Mouse (Mus musculus) E14TG2a.4 (cell line): ENCODE measurements around the gene Stil.

Experiments
- CTCF ChIP-seq: conservative IDR thresholded peaks from 2 replicates; pipeline ENCODE4 v1.5.1; 2014; ENCODE audit warnings: low read length
- NANOG ChIP-seq: IDR thresholded peaks from 2 replicates; pipeline ENCODE4 v1.6.1; 2014; ENCODE audit warnings: borderline replicate concordance, low read length, mixed read lengths

DNA sequence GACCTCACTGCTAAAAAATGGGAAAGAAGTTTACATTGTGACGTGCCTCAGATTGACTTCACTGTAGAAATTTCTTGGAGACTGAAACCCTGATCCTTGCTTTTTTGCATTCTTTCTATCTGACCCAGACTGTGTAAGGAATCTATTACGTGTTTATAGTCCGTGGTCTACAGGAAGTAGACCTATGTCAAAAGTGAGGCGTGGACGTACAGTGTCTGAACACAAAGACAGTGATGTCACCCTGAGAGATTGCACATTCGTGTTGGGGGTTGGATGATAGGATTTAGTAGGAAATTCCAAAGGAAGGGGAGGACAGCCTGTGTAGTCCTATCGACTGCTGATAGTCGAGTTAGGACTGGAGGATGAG lies 453 bp downstream of the Stil start:
- TF ChIP-seq CTCF (no peak), NANOG (no peak)
